Mouse (Mus musculus): ENCODE results near the gene Rfx8.
A peak's percentile ranks its signal among the peaks of the same experiment; 100 is the strongest.
"Not testable (repeated sequence)": the region's sequence is repeated elsewhere in the genome, so short reads cannot be mapped to it uniquely, and the experiment has no call there.

The Rfx8 gene

DNA sequence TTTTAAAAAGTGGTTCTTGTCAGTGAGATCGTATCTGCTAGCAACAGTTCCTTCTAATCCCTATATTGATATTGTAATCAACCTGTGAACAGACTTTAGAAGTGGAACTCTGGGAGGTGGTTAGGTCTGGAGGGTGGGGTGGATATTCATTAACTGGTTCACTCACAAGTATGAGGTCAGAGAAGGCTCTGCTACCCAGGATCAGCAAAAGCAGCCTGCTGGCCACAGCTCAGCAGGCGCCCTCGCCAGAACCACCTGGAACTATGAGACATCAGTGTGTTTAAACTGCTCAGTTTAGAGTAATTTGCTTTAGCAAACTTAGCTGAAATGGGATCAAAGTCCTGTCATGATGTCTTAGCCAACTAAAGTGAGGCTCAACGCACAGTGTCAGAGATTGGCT, 25.6 kb downstream of the Rfx8 start:
- DNase-seq (ENCODE audit: extremely low read depth, low read depth, low spot score): no peak

- DNase-seq (ENCODE audit: extremely low read depth, low read depth, low spot score): no peak
Observed at GRCm38 (mm10) chr1:39694756-39695155, 26.0 kb downstream of the Rfx8 start.

GRCm38 (mm10) chr1:39691974-39692373, 28.8 kb downstream of the Rfx8 start:
- no peak for DNase-seq (ENCODE audit: extremely low read depth, low read depth, low spot score)

DNA sequence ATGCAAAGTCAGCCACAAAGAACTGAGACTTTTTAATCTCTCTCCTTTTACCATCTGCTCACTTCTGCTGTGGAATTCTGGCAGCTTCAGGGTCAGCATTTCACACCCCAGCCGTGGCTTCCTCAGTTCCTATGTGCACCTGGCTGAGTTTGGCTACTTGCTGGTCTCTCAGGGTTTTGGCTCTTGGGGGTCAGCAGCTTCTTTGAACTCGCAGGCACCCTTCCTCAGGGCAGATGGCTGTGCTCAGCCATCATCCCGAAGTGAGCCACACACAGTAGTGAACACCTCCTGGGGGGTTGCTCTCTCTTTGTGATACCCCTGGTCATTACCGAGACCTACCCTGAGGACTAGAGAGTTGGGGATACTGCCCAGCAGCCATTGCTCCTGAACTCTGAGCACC, 29.7 kb downstream of the Rfx8 start:
- no peak for DNase-seq (ENCODE audit: extremely low read depth, low read depth, low spot score)

GRCm38 (mm10) chr1:39688573-39688972, 32.2 kb downstream of the Rfx8 start:
- no peak for DNase-seq (ENCODE audit: extremely low read depth, low read depth, low spot score)

DNA sequence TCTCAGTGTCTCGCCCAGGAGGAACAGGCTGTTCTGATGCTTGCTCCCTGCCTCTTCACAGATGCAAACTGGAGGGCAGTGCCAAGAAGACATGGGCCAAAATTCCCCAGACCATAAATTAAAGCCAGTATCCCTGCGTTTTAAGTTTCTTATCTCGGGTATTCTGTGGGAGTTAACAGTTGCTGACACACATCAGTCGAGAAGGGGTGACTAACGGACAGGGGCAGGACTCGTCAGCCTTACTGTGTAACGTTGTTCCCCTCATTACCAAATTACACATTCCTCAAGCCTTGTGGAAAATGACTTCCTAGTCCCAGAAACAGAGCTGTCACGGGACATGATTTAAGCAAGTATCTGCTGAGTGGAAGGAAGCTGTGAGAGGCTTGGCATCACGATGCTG, 33.5 kb downstream of the Rfx8 start:
- DNase-seq (ENCODE audit: extremely low read depth, low read depth, low spot score): no peak

DNA sequence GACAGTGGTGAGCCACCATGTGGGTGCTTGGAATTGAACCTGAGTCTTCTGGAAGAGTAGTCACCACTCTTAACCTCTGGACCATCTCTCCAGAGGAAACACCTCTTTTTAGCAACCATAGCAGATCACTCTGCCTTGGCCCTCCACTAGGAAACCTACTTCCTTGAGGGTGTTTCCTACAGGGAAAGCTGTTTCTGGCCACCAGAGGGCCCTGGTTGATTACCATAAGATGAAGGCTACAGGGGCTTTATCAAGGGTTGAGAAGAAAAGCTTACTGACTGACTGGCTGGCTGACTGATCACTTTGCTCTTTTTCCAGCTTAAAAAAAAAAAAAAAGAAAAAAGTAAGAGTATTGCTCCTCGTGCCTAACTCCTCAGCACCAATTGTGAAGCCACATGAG, 35.0 kb downstream of the Rfx8 start:
- no peak for DNase-seq (ENCODE audit: extremely low read depth, low read depth, low spot score)

GRCm38 (mm10) chr1:39681638-39682037, 39.2 kb downstream of the Rfx8 start:
- DNase-seq (ENCODE audit: extremely low read depth, low read depth, low spot score): no peak

GRCm38 (mm10) chr1:39680546-39680945, 40.3 kb downstream of the Rfx8 start:
- no peak for DNase-seq (ENCODE audit: extremely low read depth, low read depth, low spot score)

- no peak for DNase-seq (ENCODE audit: extremely low read depth, low read depth, low spot score)
Observed at GRCm38 (mm10) chr1:39678883-39679282, 41.9 kb downstream of the Rfx8 start.

DNA sequence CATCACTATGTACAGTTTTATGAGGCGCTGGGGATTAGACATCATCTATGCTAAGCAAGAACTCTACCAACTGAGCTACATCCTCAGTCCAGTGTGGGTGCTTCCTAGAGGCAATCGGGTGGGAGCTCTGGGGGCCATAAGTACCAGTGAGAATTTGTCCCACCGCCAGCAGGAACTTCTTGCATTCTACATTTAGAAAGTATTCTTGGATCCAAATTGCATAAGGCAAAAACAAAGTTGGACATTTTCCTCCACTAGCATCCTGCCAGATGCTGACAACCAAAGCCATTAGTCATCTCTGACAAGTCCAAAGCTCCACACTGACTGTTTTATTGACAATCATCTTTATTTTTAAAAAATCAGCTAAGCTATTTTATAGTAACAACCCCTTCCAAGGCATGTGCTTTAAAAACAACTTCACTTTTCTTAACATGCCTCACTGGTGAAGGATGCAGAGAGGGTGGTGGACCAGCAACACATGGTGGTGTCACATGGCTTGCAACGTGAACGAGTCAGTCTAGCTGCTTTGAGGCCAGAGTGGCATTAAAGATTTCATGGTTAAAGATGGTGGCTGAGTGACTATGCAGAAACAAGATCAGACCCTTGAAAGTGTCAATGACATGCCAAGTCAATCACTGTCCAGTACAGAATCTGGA, 44.4 kb downstream of the Rfx8 start:
- DNase-seq (ENCODE audit: extremely low read depth, low read depth, low spot score): no peak

DNA sequence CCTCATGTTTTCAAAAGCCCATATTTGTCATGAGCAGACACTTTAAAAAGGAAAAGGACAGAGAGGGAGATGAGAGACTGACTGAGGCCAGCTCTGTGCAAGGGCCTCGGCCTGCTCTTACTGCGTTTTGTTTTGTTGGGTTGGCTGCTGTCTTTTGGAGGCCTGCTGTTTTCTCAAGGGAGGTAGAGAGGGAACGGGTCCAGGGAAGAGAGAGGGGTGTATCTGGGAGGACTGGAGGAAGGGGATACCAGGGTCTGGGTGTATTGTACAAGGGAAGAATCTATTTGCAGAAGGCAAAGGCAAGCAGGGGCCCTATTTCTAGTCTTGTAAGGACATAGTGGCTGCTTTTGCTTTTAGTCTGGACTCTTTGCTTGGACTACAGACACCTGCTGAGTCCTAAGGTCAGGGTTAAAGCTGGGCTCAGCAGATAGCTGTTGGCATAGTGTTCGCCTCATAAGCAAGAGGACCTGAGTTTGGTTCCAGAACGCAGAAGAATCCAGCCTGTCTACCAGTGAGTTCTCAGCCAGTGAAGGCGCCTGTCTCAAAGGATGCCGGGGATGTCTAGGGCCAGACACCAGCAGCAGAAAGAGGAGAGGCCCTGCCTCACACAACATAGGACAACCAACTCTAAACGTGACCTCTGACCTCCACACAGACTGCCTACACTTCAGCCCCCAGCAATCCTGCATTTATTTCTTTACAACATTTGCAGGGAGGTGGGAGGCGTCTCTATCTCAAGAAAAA, 48.3 kb downstream of the Rfx8 start:
- DNase-seq (ENCODE audit: extremely low read depth, low read depth, low spot score): no peak

- no peak for DNase-seq (ENCODE audit: extremely low read depth, low read depth, low spot score)
Observed at GRCm38 (mm10) chr1:39670211-39670935, 50.4 kb downstream of the Rfx8 start.

DNA sequence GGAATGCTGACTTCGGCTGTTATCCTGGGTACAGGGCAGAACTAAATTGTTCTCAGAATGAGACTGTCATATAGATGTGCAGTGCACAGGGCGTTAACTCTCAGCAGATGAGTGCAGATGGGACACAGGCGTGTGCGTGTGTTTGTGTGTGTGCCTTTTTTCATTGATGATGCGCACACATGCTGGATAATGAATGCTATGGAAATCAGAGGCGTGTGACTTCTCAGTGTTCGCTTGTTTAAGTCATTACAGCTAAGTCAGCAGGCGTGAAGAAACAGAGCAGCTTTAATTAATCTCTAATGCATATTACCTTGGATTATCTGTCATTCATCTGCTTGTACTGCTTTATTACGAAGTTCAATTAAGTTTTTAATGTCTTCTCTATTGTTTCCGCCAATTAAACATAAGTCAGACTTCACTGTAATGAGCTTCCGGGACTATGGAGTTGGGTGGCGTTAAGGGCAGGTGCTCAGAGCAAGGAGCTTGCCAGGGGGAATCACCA, 54.0 kb downstream of the Rfx8 start:
- DNase-seq (ENCODE audit: extremely low read depth, low read depth, low spot score): no peak

DNA sequence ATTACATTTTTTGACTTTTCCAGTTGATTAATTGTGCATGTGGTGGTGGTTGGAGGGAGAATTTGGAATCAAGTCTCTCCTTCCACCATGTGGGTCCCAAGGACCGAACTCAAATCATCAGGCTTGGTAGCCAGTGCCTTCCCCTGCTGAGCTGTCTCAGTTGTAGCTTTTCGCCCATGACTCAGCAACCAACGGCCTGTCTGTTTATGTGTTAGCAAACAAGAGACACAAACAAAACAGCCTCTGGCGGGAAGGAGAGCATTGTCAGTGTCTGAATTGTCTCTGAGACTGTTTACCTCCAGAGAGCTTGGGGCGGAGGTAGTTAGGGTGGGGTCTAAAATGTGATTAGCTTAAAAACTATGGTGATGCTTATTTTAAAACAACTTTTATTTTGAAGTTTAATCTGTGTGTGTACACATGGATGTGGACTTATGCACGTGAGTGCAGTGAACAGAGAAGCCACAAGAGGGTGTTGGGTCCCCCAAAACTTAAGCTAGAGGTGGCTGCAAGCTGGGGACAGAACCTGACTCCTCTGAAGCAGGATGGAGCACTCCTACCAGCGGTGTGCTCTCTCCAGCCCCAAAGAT, 56.7 kb downstream of the Rfx8 start:
- no peak for DNase-seq (ENCODE audit: extremely low read depth, low read depth, low spot score)

- DNase-seq (ENCODE audit: extremely low read depth, low read depth, low spot score): no peak
Observed at GRCm38 (mm10) chr1:39663050-39663449, 57.7 kb downstream of the Rfx8 start.

GRCm38 (mm10) chr1:39656976-39657529, 63.7 kb downstream of the Rfx8 start:
- DNase-seq (ENCODE audit: extremely low read depth, low read depth, low spot score): peak; percentile 55

DNA sequence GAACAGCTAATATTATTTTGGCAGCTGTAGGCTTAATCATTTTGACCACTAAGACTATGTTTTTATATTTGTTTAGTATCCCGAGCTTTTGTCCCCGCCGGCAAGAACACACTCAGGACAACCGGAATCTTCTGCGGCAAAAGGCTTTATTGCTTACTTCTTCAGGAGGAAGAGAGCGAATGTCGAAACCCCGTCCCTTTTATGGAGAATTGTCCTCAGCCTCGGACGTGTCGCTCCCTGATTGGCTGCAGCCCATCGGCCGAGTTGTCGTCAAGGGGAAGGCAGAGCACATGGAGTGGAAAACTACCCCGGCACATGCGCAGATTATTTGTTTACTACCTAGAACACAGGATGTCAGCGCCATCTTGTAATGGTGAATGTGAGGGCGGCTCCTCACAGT, 65.9 kb downstream of the Rfx8 start:
- not testable (repeated sequence) for DNase-seq (ENCODE audit: extremely low read depth, low read depth, low spot score)

GRCm38 (mm10) chr1:39653028-39653427, 67.8 kb downstream of the Rfx8 start:
- DNase-seq (ENCODE audit: extremely low read depth, low read depth, low spot score): peak; percentile 45

GRCm38 (mm10) chr1:39651241-39651548, 69.6 kb downstream of the Rfx8 start, which contains the start of gene Creg2:
TSS of gene Creg2 (minus strand) at chr1:39651474.
- no peak for DNase-seq (ENCODE audit: extremely low read depth, low read depth, low spot score)

Measured in fat pad, adult 2 months (tissue).